Mouse (Mus musculus): ENCODE data around the gene Heatr3. TPM values are rescaled to one million over a fixed set of nuclear protein-coding genes. Genes with fewer than 3 reads are reported as not detected.

Gene Heatr3
- polyA plus RNA-seq, 1 experiment: 44.7 TPM

- TF ChIP-seq POLR2A (IDR thresholded peaks at IDR 0.05; ENCODE audit: borderline replicate concordance, extremely low read depth, insufficient read depth, insufficient read length, poor library complexity, severe bottlenecking): no peak
- TF ChIP-seq CTCF (IDR thresholded peaks at IDR 0.05; ENCODE audit: borderline replicate concordance, extremely low read depth, insufficient read depth, insufficient read length): no peak
- peak; percentile 7 for DNase-seq (ENCODE audit: low read depth)
Observed at GRCm38 (mm10) chr8:88130754-88131317, 6.8 kb upstream of the Heatr3 start.

- TF ChIP-seq POLR2A (IDR thresholded peaks at IDR 0.05; ENCODE audit: borderline replicate concordance, extremely low read depth, insufficient read depth, insufficient read length, poor library complexity, severe bottlenecking) (no peak), CTCF (IDR thresholded peaks at IDR 0.05; ENCODE audit: borderline replicate concordance, extremely low read depth, insufficient read depth, insufficient read length) (no peak)
- DNase-seq (ENCODE audit: low read depth): no peak
Observed at GRCm38 (mm10) chr8:88139256-88139655, 1.6 kb downstream of the Heatr3 start.

- no peak for DNase-seq (ENCODE audit: low read depth)
- TF ChIP-seq POLR2A (IDR thresholded peaks at IDR 0.05; ENCODE audit: borderline replicate concordance, extremely low read depth, insufficient read depth, insufficient read length, poor library complexity, severe bottlenecking) (no peak), CTCF (IDR thresholded peaks at IDR 0.05; ENCODE audit: borderline replicate concordance, extremely low read depth, insufficient read depth, insufficient read length) (no peak)
Observed at GRCm38 (mm10) chr8:88141629-88142028, 4.0 kb downstream of the Heatr3 start.

GRCm38 (mm10) chr8:88144041-88144440, 6.4 kb downstream of the Heatr3 start:
- no peak for TF ChIP-seq POLR2A (IDR thresholded peaks at IDR 0.05; ENCODE audit: borderline replicate concordance, extremely low read depth, insufficient read depth, insufficient read length, poor library complexity, severe bottlenecking)
- TF ChIP-seq CTCF (IDR thresholded peaks at IDR 0.05; ENCODE audit: borderline replicate concordance, extremely low read depth, insufficient read depth, insufficient read length): no peak
- DNase-seq (ENCODE audit: low read depth): no peak

GRCm38 (mm10) chr8:88150910-88151371, 13.3 kb downstream of the Heatr3 start:
- no peak for TF ChIP-seq CTCF (IDR thresholded peaks at IDR 0.05; ENCODE audit: borderline replicate concordance, extremely low read depth, insufficient read depth, insufficient read length)
- no peak for TF ChIP-seq POLR2A (IDR thresholded peaks at IDR 0.05; ENCODE audit: borderline replicate concordance, extremely low read depth, insufficient read depth, insufficient read length, poor library complexity, severe bottlenecking)
- DNase-seq (ENCODE audit: low read depth): no peak

- TF ChIP-seq CTCF (IDR thresholded peaks at IDR 0.05; ENCODE audit: borderline replicate concordance, extremely low read depth, insufficient read depth, insufficient read length) (no peak), POLR2A (IDR thresholded peaks at IDR 0.05; ENCODE audit: borderline replicate concordance, extremely low read depth, insufficient read depth, insufficient read length, poor library complexity, severe bottlenecking) (no peak)
- DNase-seq (ENCODE audit: low read depth): no peak
Observed at GRCm38 (mm10) chr8:88160237-88160995, 22.8 kb downstream of the Heatr3 start.

GRCm38 (mm10) chr8:88161439-88161838, 23.8 kb downstream of the Heatr3 start:
- TF ChIP-seq CTCF (IDR thresholded peaks at IDR 0.05; ENCODE audit: borderline replicate concordance, extremely low read depth, insufficient read depth, insufficient read length) (peak; percentile 73; the same call in 1 of the 2 replicates), POLR2A (IDR thresholded peaks at IDR 0.05; ENCODE audit: borderline replicate concordance, extremely low read depth, insufficient read depth, insufficient read length, poor library complexity, severe bottlenecking) (no peak)
- peak; percentile 61 for DNase-seq (ENCODE audit: low read depth)

- no peak for DNase-seq (ENCODE audit: low read depth)
Observed at GRCm38 (mm10) chr8:88175264-88175663, 37.6 kb downstream of the Heatr3 start.

GRCm38 (mm10) chr8:88177291-88177690, 39.6 kb downstream of the Heatr3 start:
- TF ChIP-seq POLR2A (IDR thresholded peaks at IDR 0.05; ENCODE audit: borderline replicate concordance, extremely low read depth, insufficient read depth, insufficient read length, poor library complexity, severe bottlenecking): no peak
- no peak for DNase-seq (ENCODE audit: low read depth)

More at GRCm38 (mm10) chr8:88175264-88175663, 37.6 kb downstream of the Heatr3 start:
- TF ChIP-seq CTCF (IDR thresholded peaks at IDR 0.05; ENCODE audit: borderline replicate concordance, extremely low read depth, insufficient read depth, insufficient read length) (no peak), POLR2A (IDR thresholded peaks at IDR 0.05; ENCODE audit: borderline replicate concordance, extremely low read depth, insufficient read depth, insufficient read length, poor library complexity, severe bottlenecking) (no peak)

- TF ChIP-seq POLR2A (IDR thresholded peaks at IDR 0.05; ENCODE audit: borderline replicate concordance, extremely low read depth, insufficient read depth, insufficient read length, poor library complexity, severe bottlenecking): no peak
Observed at GRCm38 (mm10) chr8:88183121-88183520, 45.5 kb downstream of the Heatr3 start.

GRCm38 (mm10) chr8:88184914-88185313, 47.3 kb downstream of the Heatr3 start:
- no peak for DNase-seq (ENCODE audit: low read depth)
- TF ChIP-seq CTCF (IDR thresholded peaks at IDR 0.05; ENCODE audit: borderline replicate concordance, extremely low read depth, insufficient read depth, insufficient read length) (no peak), POLR2A (IDR thresholded peaks at IDR 0.05; ENCODE audit: borderline replicate concordance, extremely low read depth, insufficient read depth, insufficient read length, poor library complexity, severe bottlenecking) (no peak)

More at GRCm38 (mm10) chr8:88183121-88183520, 45.5 kb downstream of the Heatr3 start:
- no peak for DNase-seq (ENCODE audit: low read depth)

GRCm38 (mm10) chr8:88185716-88186115, 48.1 kb downstream of the Heatr3 start:
- TF ChIP-seq CTCF (IDR thresholded peaks at IDR 0.05; ENCODE audit: borderline replicate concordance, extremely low read depth, insufficient read depth, insufficient read length) (no peak), POLR2A (IDR thresholded peaks at IDR 0.05; ENCODE audit: borderline replicate concordance, extremely low read depth, insufficient read depth, insufficient read length, poor library complexity, severe bottlenecking) (no peak)
- no peak for DNase-seq (ENCODE audit: low read depth)

Measured in brain, embryonic 14.5 days (tissue).